Mouse (Mus musculus) heart, postnatal 25 days (tissue): ENCODE data around the gene Hmgn2. TPM values are rescaled to one million over a fixed set of nuclear protein-coding genes. Genes with fewer than 3 reads are reported as not detected.
"Not testable (repeated sequence)": the region's sequence is repeated elsewhere in the genome, so short reads cannot be mapped to it uniquely, and the experiment has no call there.

Experiments used
- DNase-seq: peaks from one replicate; pipeline ENCODE4 v3.0.0; 2022; ENCODE audit warnings: low spot score
- intact Hi-C: fragments of 180-260 bp; cut with DNase I; formaldehyde crosslinking; loops from one replicate; pipeline ENCODE4 v1.15.1; 2025
- total RNA-seq, 2 experiments: library from RNA; stranded (reverse); gene quantifications; 2 replicates each; pipeline ENCODE4 v1.2.3; 2021

Hmgn2 gene
- total RNA-seq, 2 experiments from 2014 or later, result 104 to 120 TPM

- no peak for DNase-seq
- intact Hi-C loops, result loop anchor here (5.0 kb wide), 1 partner anchor 36 kb away; the partner anchor contains the start of gene Hmgn2
Measured at GRCm38 (mm10) chr4:133931785-133932184, 36.7 kb downstream of the Hmgn2 start.

GRCm38 (mm10) chr4:133931349-133931748 lies 37.1 kb downstream of the Hmgn2 start:
- intact Hi-C loops, result loop anchor here (5.0 kb wide), 1 partner anchor 36 kb away; the partner anchor contains the start of gene Hmgn2
- no peak for DNase-seq

GRCm38 (mm10) chr4:133929278-133929670 lies 39.2 kb downstream of the Hmgn2 start:
- no peak for DNase-seq
- intact Hi-C loops, result no loop called here

- DNase-seq, result no peak
- intact Hi-C loops, result no loop called here
Measured at GRCm38 (mm10) chr4:133928576-133929277, 39.7 kb downstream of the Hmgn2 start.

- intact Hi-C loops, result no loop called here
- DNase-seq, result no peak
Measured at GRCm38 (mm10) chr4:133925204-133925603, 43.2 kb downstream of the Hmgn2 start.

GRCm38 (mm10) chr4:133923743-133924142 lies 44.7 kb downstream of the Hmgn2 start:
- intact Hi-C loops, result no loop called here
- no peak for DNase-seq

- DNase-seq, intact Hi-C loops: not testable (repeated sequence)
Measured at GRCm38 (mm10) chr4:133918093-133918825, 50.2 kb downstream of the Hmgn2 start.

Other genes starting within 250 kb of the Hmgn2 start
- gene Arid1a, start 211.9 kb downstream of the Hmgn2 start, total RNA-seq, result 10 to 100 TPM; 35.4 to 42.2 TPM
- 1 to 10 TPM; 5.4 to 6.3 TPM for gene Rps6ka1, start 80.9 kb downstream of the Hmgn2 start, total RNA-seq
- 10 to 100 TPM; 26.4 to 30.1 TPM for gene Dhdds, start 32.3 kb upstream of the Hmgn2 start, total RNA-seq
- gene Lin28a, start 50.2 kb upstream of the Hmgn2 start, total RNA-seq, result not detected
- gene Zfp683, start 85.2 kb upstream of the Hmgn2 start, total RNA-seq, result not detected
- gene Crybg2, start 92.2 kb upstream of the Hmgn2 start, total RNA-seq, result not detected
- gene Cd52, start 126.4 kb upstream of the Hmgn2 start, total RNA-seq, result 1 to 10 TPM; 3.6 to 4.5 TPM
- 1 to 10 TPM; 1.1 to 1.5 TPM for gene Ubxn11, start 133.9 kb upstream of the Hmgn2 start, total RNA-seq
- gene Sh3bgrl3, start 160.1 kb upstream of the Hmgn2 start, total RNA-seq, result 10 to 100 TPM; 38.8 to 41.8 TPM
- gene Cep85, start 218.5 kb upstream of the Hmgn2 start, total RNA-seq, result 10 to 100 TPM; 45.4 to 46.9 TPM
- not detected for gene Gm7534, start 234.4 kb upstream of the Hmgn2 start, total RNA-seq